Mouse (Mus musculus) heart, embryonic 11.5 days (tissue): ENCODE measurements around the gene Lsg1. TPM values are rescaled to one million over a fixed set of nuclear protein-coding genes. Genes with fewer than 3 reads are reported as not detected.

Source experiments
- ATAC-seq: fragments of 200-750 bp; cut with Nextera tagmentation; replicated peaks from 2 replicates; pipeline ENCODE4 v1.8.0; 2017; ENCODE audit warnings: moderate library complexity; ENCODE audit not compliant: insufficient number of reproducible peaks, low FRiP score, low TSS enrichment
- H3K27ac ChIP-seq: fragments of 300-500 bp; sonication (generic); 2 replicates; pipeline ENCODE4 v1.5.1; 2014; ENCODE audit warnings: mild to moderate bottlenecking, low read depth, low read length
- H3K27me3 ChIP-seq: fragments of 300-500 bp; sonication (generic); 2 replicates; pipeline ENCODE4 v1.6.1; 2014; ENCODE audit warnings: mild to moderate bottlenecking, low read length, mixed read lengths; ENCODE audit not compliant: control insufficient read depth, insufficient read depth
- H3K36me3 ChIP-seq: fragments of 300-500 bp; sonication (generic); 2 replicates; pipeline ENCODE4 v1.6.1; 2014; ENCODE audit warnings: mild to moderate bottlenecking, low read length, moderate library complexity, mixed read lengths; ENCODE audit not compliant: control insufficient read depth, insufficient read depth
- H3K4me1 ChIP-seq: fragments of 300-500 bp; sonication (generic); 2 replicates; pipeline ENCODE4 v1.6.1; 2014; ENCODE audit warnings: low read length; ENCODE audit not compliant: control insufficient read depth, insufficient read depth
- H3K4me2 ChIP-seq: fragments of 300-500 bp; sonication (generic); 2 replicates; pipeline ENCODE4 v1.6.1; 2014; ENCODE audit warnings: mild to moderate bottlenecking, moderate library complexity
- H3K4me3 ChIP-seq: fragments of 300-500 bp; sonication (generic); 2 replicates; pipeline ENCODE4 v1.5.1; 2014; ENCODE audit warnings: low read depth, low read length
- H3K9ac ChIP-seq: fragments of 300-500 bp; sonication (generic); 2 replicates; pipeline ENCODE4 v1.6.1; 2014; ENCODE audit warnings: mild to moderate bottlenecking, low read depth, low read length, moderate library complexity
- H3K9me3 ChIP-seq: fragments of 300-500 bp; sonication (generic); replicated peaks from 2 replicates; pipeline ENCODE4 v1.6.1; 2016; ENCODE audit warnings: low read length; ENCODE audit not compliant: control insufficient read depth
- WGBS: fragments of 180-500 bp; shearing (Covaris S2); extraction: QIAGEN DNeasy Blood & Tissue Kit; methylation state at CpG from one replicate; pipeline ENCODE4 v1.1.7; 2014; ENCODE audit not compliant: insufficient replicate concordance; 5-methylcytosine and 5-hydroxymethylcytosine counted together
- polyA plus RNA-seq: library from polyadenylated mRNA; unstranded; fragments of >200 nt; fragmentation: Nextera tagmentation; extraction: Ambion mirVana; gene quantifications from 2 replicates; pipeline ENCODE4 v1.2.1, GENCODE M21; 2014

Gene Lsg1
- polyA plus RNA-seq, 1 experiment from 2014 or later = 47.8 TPM

DNA sequence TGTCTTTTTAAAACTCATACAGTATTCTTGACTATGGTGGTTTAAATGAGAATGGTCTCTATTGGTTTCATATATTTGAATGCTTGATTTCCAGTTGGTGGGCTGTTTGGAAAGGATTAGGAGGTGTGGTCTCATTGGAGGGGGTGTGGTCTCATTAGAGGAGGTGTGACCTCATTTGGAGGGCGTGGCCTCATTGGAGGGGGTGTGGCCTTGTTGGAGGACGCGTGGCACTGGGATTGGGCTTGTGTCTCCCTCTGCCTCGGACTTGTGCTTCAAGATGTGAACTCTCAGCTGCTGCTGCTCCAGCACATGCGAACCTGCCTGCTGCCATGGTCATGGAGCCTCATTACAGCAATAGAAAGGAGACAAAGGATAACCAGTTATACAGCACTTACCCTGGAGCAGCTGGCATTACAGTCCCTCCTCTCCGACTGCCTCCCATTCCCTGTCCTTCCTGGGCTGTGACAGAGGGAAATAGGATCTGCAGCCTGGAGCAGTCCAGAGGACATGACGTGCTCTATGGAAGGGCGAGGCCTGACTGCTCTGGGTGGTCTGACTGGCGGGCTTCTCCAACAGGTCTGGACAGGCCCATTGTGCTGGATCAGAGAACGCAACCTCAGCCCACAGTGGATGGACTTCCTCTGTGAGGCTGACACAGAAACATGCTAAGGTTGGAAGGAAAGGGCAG lies 65.0 kb downstream of the Lsg1 start:
- Histone ChIP-seq H3K36me3 (no peaks in the 10 kb centered on the region), H3K27me3 (no peaks in the 10 kb centered on the region), H3K4me3 (no peak overlapping the region), H3K27ac (no peak overlapping the region), H3K9me3 (no peaks in the 10 kb centered on the region), H3K4me2 (no peak overlapping the region), H3K9ac (no peak overlapping the region), H3K4me1 (peaks cover 11% of the 10 kb centered on the region)
- ATAC-seq = no peak
- 63% methylated on average over 10 of the region's 10 CpGs for WGBS

DNA sequence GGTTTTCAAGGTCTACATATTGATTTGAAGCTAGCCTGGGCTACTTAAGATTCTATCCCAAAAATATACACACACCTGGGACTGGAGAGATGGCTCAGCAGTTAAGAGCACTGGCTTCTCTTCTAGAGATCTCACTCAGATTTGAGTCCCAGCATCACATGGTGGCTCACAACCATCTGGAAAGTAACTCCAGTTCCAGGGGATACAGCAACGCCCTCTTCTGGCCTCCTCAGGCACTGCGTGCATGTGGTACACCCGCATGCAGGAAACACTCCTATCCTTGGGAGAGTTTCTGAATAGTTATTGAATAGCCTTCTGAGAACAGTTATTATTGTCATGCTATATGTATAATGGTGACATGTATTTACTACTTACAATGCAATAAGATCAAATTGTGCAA lies 66.2 kb downstream of the Lsg1 start:
- WGBS = 58% methylated on average over 3 of the region's 3 CpGs
- Histone ChIP-seq H3K4me2 (no peak overlapping the region), H3K4me3 (no peak overlapping the region), H3K36me3 (no peaks in the 10 kb centered on the region), H3K4me1 (peaks cover 15% of the 10 kb centered on the region), H3K9ac (no peak overlapping the region), H3K27ac (no peak overlapping the region), H3K9me3 (no peaks in the 10 kb centered on the region), H3K27me3 (no peaks in the 10 kb centered on the region)
- ATAC-seq = no peak

DNA sequence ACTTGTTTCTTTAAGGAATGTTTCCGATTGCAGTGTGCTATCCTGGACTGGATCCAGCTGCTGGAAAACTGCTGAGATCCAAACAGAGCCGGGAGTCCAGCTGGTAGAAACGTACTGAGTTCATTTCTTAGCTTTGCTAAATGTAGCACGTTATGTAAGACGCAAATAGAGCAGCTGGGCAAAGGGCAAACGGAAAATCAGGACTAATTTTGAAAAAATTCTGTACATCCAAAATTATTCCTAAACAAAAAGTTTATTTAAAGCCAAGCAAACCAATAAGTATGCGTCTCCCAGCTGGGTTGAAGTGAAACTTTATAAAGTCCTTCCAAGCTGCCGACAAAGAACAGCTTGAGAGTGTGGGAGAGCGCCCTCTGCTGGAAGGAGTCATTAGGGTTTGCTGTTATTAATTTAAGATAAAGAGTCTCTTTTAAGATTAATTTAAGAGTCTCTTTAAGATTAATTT lies 67.0 kb downstream of the Lsg1 start:
- no peak overlapping the region for H3K9ac ChIP-seq
- peaks cover 15% of the 10 kb centered on the region for H3K4me1 ChIP-seq
- H3K9me3 ChIP-seq = no peaks in the 10 kb centered on the region
- no peak for ATAC-seq
- H3K27ac ChIP-seq = no peak overlapping the region
- H3K4me3 ChIP-seq = peak overlapping the region; percentile 23
- no peaks in the 10 kb centered on the region for H3K36me3 ChIP-seq
- peak overlapping the region; percentile 49 for H3K4me2 ChIP-seq
- no peaks in the 10 kb centered on the region for H3K27me3 ChIP-seq
- 22% methylated on average over 9 of the region's 9 CpGs for WGBS

DNA sequence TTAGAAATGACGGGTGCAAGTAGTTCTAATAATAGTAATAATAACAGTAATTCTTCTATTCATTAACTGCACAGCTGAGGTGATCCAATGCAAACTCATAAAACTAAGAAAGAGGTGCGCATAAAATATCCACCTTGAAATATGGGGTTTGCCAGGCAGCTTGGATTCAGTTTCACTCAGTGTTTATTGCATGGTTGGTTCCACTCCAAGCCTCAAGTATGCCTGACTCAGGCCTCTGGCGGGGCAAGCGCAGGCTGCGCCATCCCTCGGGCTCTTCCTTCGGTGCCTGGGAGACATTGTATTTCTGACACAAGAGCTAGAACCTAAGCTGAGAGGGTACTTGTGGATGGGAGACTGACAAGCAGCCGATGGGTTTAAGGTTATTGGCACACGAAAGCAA lies 68.8 kb downstream of the Lsg1 start:
- no peak for ATAC-seq
- Histone ChIP-seq H3K36me3 (no peaks in the 10 kb centered on the region), H3K4me1 (peaks cover 16% of the 10 kb centered on the region), H3K27me3 (no peaks in the 10 kb centered on the region), H3K4me3 (no peak overlapping the region), H3K27ac (no peak overlapping the region), H3K4me2 (no peak overlapping the region), H3K9ac (no peak overlapping the region), H3K9me3 (no peaks in the 10 kb centered on the region)
- 75% methylated on average over 9 of the region's 9 CpGs for WGBS

DNA sequence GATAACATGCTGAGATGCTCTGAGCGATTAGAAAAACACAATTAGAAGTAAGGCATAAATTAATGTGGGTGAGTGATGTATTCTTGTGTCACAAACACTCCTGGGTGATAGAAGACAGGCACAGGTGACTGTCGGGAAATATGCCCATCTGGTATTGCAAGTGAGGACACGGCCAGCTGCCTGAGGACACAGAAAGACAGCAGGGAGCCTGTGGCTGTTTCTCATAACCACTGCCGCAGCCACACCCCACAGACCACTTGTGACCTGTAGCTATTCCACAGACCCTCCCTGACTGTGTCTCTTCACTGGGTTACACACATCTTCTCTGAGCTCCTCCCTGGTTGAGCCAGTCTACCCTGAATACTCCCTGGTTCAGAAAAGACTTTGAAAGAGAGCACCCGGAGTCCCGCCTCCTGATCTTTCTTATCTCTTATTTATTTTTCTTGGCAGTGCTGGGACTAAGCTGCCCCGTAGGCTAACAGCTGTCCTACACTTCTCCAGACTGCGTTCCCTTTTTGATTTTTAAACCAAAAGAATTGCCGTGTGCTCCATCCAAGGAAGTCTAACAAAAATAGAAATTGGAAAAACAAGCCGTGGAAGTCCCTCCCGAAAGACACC lies 69.6 kb downstream of the Lsg1 start:
- H3K9ac ChIP-seq = no peak overlapping the region
- no peaks in the 10 kb centered on the region for H3K9me3 ChIP-seq
- H3K4me1 ChIP-seq = peaks cover 25% of the 10 kb centered on the region
- WGBS = 21% methylated on average over 11 of the region's 11 CpGs
- no peaks in the 10 kb centered on the region for H3K27me3 ChIP-seq
- H3K27ac ChIP-seq = no peak overlapping the region
- no peaks in the 10 kb centered on the region for H3K36me3 ChIP-seq
- H3K4me3 ChIP-seq = no peak overlapping the region
- peak overlapping the region; percentile 31; the same call in 1 of the 2 replicates for H3K4me2 ChIP-seq
- no peak for ATAC-seq

DNA sequence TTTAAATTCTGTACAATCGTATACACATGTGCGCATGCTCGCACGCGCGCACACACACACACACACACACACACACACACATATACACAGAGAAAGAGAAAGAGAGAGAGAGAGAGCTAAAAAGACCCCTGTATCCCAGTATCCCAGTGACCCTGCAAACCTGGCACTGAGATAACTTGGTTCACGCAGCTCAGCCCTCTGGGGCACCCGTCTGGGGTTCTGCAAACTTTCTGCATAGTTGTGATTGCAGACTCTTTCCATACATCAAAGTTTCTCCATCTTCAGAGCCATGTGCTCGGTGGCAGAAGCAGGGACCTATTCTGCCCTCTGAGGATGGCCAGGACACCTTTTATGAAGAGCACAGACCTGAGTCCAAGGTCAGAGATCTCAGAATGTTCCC lies 70.4 kb downstream of the Lsg1 start:
- no peak overlapping the region for H3K4me3 ChIP-seq
- peaks cover 33% of the 10 kb centered on the region for H3K4me1 ChIP-seq
- no peak overlapping the region for H3K9ac ChIP-seq
- no peak overlapping the region for H3K27ac ChIP-seq
- no peaks in the 10 kb centered on the region for H3K36me3 ChIP-seq
- 87% methylated on average over 9 of the region's 9 CpGs for WGBS
- H3K9me3 ChIP-seq = no peaks in the 10 kb centered on the region
- no peak for ATAC-seq
- no peaks in the 10 kb centered on the region for H3K27me3 ChIP-seq
- H3K4me2 ChIP-seq = no peak overlapping the region

DNA sequence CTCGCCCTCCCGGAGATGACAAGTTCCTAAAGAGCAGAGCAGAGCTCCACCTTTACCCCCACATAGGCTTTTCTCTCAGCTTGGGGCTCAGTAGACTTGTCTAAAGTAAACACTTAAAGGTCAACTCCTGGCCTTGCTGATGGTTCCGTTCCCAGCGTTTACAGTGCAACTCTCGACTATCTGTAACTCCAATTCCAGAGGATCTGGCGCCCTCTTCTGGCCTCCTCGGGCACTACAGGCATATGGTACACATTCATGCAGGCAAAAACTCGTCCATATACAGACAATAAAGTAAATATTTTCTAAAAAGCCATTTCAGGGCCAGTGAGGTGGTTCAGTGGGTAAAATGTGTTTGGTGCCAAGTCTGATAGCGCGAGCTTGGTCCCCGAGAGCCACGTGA lies 72.0 kb downstream of the Lsg1 start:
- peaks cover 41% of the 10 kb centered on the region for H3K4me1 ChIP-seq
- H3K9ac ChIP-seq = no peak overlapping the region
- H3K4me2 ChIP-seq = no peak overlapping the region
- H3K36me3 ChIP-seq = no peaks in the 10 kb centered on the region
- H3K4me3 ChIP-seq = no peak overlapping the region
- no peak overlapping the region for H3K27ac ChIP-seq
- H3K9me3 ChIP-seq = no peaks in the 10 kb centered on the region
- ATAC-seq = no peak
- H3K27me3 ChIP-seq = no peaks in the 10 kb centered on the region
- WGBS = 63% methylated on average over 12 of the region's 12 CpGs

DNA sequence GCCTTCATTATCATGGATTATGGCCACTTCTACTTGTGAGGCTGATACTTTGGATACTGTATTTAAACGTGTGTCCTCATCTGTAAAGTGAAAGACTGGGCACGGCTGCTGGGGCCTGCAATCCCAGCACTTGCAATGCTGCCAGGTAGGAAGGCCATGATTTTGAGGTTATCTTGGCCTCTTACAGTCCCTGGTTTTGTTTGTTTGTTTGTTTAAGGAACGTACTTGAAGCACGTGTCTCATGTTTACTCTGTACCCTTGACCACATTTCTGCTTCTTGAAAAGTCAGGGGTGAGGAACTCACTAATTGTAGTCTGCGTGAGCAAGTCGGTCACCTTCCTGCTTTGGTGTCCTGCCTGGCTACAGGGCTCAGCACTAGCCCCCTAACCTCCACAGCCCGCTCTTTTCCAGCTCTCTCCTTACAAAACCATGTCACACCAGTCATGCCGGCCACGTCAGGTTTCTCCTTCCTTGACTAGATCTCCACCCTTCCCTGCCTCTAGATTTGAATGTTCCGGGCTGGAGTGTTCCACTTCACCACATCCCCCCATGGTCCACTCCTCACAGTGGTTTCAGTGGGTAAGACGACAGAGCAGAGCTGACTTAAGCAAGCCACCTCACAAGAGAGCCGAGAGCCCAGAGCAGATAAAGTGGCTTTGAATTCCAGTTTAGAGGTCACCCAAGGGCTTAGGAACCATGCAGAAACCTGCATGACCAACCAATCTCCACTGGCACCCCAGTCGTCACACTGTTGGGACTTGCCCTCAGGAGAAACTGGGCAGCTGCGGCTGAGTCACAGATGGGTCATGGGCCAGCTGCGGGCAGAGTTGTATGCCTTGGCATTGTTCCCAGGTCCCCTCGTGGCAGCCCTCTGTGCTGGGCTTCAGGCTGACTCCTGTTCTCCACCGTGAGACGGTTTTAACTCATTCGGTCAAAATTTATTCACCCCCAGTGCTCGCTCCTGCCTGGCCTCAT lies 74.1 kb downstream of the Lsg1 start:
- Histone ChIP-seq H3K27me3 (no peaks in the 10 kb centered on the region), H3K36me3 (no peaks in the 10 kb centered on the region), H3K4me2 (no peak overlapping the region), H3K4me1 (peaks cover 42% of the 10 kb centered on the region), H3K4me3 (no peak overlapping the region), H3K9me3 (no peaks in the 10 kb centered on the region), H3K9ac (no peak overlapping the region), H3K27ac (peak overlapping the region; percentile 67)
- WGBS = 63% methylated on average over 20 of the region's 20 CpGs
- ATAC-seq = no peak
